Mouse (Mus musculus) limb, embryonic 10.5 days (tissue): ENCODE results near the gene 4933436I01Rik. TPM values are rescaled to one million over a fixed set of nuclear protein-coding genes. Genes with fewer than 3 reads are reported as not detected.

Experiments
- DNase-seq: peaks from one replicate; pipeline ENCODE4 v3.0.0-alpha.2; 2017; ENCODE audit warnings: low spot score
- H3K27ac ChIP-seq: fragments of 300-500 bp; sonication (generic); 2 replicates; pipeline ENCODE4 v1.5.1; 2016; ENCODE audit warnings: mild to moderate bottlenecking
- H3K27me3 ChIP-seq: fragments of 300-500 bp; sonication (generic); 2 replicates; pipeline ENCODE4 v1.6.1; 2016; ENCODE audit warnings: low read depth, mild to moderate bottlenecking; ENCODE audit not compliant: poor library complexity, severe bottlenecking
- H3K36me3 ChIP-seq: fragments of 300-500 bp; sonication (generic); 2 replicates; pipeline ENCODE4 v1.6.1; 2016; ENCODE audit warnings: mild to moderate bottlenecking, moderate library complexity
- H3K4me1 ChIP-seq: fragments of 300-500 bp; sonication (generic); 2 replicates; pipeline ENCODE4 v1.6.1; 2016
- H3K4me3 ChIP-seq: fragments of 300-500 bp; sonication (generic); 2 replicates; pipeline ENCODE4 v1.5.1; 2016; ENCODE audit warnings: mild to moderate bottlenecking, moderate library complexity
- H3K9me3 ChIP-seq: fragments of 300-500 bp; sonication (generic); replicated peaks from 2 replicates; pipeline ENCODE4 v1.6.1; 2016; ENCODE audit warnings: mild to moderate bottlenecking
- WGBS: fragments of 180-500 bp; shearing (Covaris S2); methylation state at CpG from one replicate; pipeline ENCODE4 v1.1.7; 2016; 5-methylcytosine and 5-hydroxymethylcytosine counted together
- polyA plus RNA-seq: library from polyadenylated mRNA; unstranded; fragments of >200 nt; fragmentation: Nextera tagmentation; extraction: Ambion mirVana; gene quantifications from 2 replicates; pipeline ENCODE4 v1.2.1, GENCODE M21; 2016

Gene 4933436I01Rik
- not detected in 2 replicates for polyA plus RNA-seq

- no peaks in the 10 kb centered on the region for H3K36me3 ChIP-seq
- H3K4me3 ChIP-seq, result no peak within 1 kb of the TSS
- H3K4me1 ChIP-seq, result no peaks in the 10 kb centered on the region
- H3K27me3 ChIP-seq, result no peaks in the 10 kb centered on the region
- no peak for DNase-seq
- H3K27ac ChIP-seq, result no peak within 1 kb of the TSS
- 79% methylated on average over 1 of the region's 1 CpGs for WGBS
- no peaks in the 10 kb centered on the region for H3K9me3 ChIP-seq
These were observed at the start of gene 4933436I01Rik for GRCm38 (mm10) chrX:67921350-67921749. TSS of gene 4933436I01Rik (minus strand) at chrX:67921450.

DNA sequence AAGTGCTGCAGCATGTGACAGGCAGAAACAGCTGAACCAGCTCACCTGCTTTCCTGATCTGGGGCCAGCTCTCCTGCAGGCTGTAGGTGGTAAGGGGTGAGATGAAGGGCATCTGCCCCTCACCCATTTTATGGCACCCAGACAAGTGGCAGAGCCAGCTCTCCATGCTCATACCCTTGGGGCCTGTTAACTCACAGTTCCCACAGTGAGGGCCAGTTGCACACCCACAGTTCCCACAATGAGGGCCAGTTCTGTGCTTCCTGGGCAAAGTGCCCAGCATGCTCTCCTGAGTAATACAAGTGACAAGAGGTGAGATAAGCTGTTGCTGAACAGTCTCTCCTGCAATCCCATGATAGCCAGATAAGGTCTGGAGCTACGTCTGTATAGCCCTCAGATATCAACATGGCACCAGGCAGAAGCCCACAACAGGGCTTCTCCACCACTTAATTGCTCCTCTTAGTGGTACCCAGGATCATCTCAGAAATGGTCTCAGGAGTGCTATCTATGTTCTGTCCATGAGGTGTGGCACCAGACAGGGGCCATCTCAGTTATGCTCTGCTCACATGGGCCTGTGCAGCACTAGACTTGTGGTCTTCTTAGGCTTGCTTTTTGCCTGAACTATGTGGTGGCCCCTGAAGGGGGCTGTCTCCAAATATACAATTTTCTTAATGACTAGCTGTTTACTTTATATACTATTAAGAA is 3.7 kb upstream of the 4933436I01Rik start:
- H3K9me3 ChIP-seq, result no peaks in the 10 kb centered on the region
- 71% methylated on average over 1 of the region's 1 CpGs for WGBS
- no peak for DNase-seq

DNA sequence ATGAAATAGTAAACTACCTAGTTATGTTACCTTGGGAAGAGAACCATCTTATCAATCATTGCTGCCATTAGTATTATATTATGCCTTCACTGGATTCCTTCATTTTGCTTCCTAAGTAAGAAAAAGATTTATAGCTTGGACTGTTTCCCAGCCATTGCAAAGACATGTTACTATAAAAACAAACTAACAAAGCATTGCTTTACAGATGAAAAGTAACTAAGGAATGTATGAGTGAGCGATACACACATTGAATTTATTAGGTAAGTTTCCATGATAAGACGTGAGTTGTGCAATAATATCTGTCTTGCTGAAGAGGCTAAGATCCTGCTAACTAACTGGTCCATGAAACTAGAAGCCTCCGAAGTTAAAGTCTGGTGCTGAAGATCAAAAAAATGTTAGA is 37.8 kb downstream of the 4933436I01Rik start:
- H3K4me3 ChIP-seq, result no peak overlapping the region
- WGBS, result 92% methylated on average over 3 of the region's 3 CpGs

More for the DNA sequence above, 3.7 kb upstream of the 4933436I01Rik start:
- H3K36me3 ChIP-seq, result no peaks in the 10 kb centered on the region
- H3K4me1 ChIP-seq, result no peaks in the 10 kb centered on the region
- H3K27me3 ChIP-seq, result no peaks in the 10 kb centered on the region
- H3K27ac ChIP-seq, result no peak overlapping the region
- H3K4me3 ChIP-seq, result no peak overlapping the region

More for the DNA sequence above, 37.8 kb downstream of the 4933436I01Rik start:
- H3K9me3 ChIP-seq, result no peaks in the 10 kb centered on the region
- no peaks in the 10 kb centered on the region for H3K27me3 ChIP-seq
- no peaks in the 10 kb centered on the region for H3K36me3 ChIP-seq
- no peak overlapping the region for H3K27ac ChIP-seq
- H3K4me1 ChIP-seq, result no peaks in the 10 kb centered on the region
- DNase-seq, result no peak

Other genes starting within 250 kb of the 4933436I01Rik start
- not detected in 2 replicates for gene Gm1140, start 227.9 kb downstream of the 4933436I01Rik start, polyA plus RNA-seq
- not detected in 2 replicates for gene Gm14692, start 225.8 kb downstream of the 4933436I01Rik start, polyA plus RNA-seq